Mouse (Mus musculus): Measurements from ENCODE around the gene Htr1d. TPM values are rescaled to one million over a fixed set of nuclear protein-coding genes. Genes with fewer than 3 reads are reported as not detected.

The Htr1d gene
- polyA plus RNA-seq, 1 experiment from 2014 or later, result 0.84 TPM

GRCm38 (mm10) chr4:136441354-136442043 is 18.2 kb downstream of the Htr1d start:
- Histone ChIP-seq H3K27me3 (replicated peaks; ENCODE audit: control insufficient read depth, insufficient read depth, low read length) (no peaks in the 10 kb centered on the region), H3K27ac (ENCODE audit: low read depth, low read length) (no peak overlapping the region), H3K9ac (ENCODE audit: low read length) (no peak overlapping the region), H3K9me3 (replicated peaks; ENCODE audit: control insufficient read depth, low read length) (no peaks in the 10 kb centered on the region), H3K36me3 (ENCODE audit: control insufficient read depth, insufficient read depth, low read length) (no peaks in the 10 kb centered on the region), H3K4me3 (ENCODE audit: low read depth, low read length) (no peak overlapping the region), H3K4me1 (ENCODE audit: control insufficient read depth, insufficient read depth, low read length) (no peaks in the 10 kb centered on the region), H3K4me2 (ENCODE audit: low read length) (no peak overlapping the region)
- ATAC-seq (no peak), DNase-seq (ENCODE audit: low spot score) (no peak)
- WGBS, result 75% methylated on average over 15 of the region's 15 CpGs

GRCm38 (mm10) chr4:136444561-136444960 is 21.2 kb downstream of the Htr1d start:
- WGBS, result 76% methylated on average over 4 of the region's 4 CpGs
- Histone ChIP-seq H3K27me3 (replicated peaks; ENCODE audit: control insufficient read depth, insufficient read depth, low read length) (no peaks in the 10 kb centered on the region), H3K4me2 (ENCODE audit: low read length) (no peak overlapping the region), H3K36me3 (ENCODE audit: control insufficient read depth, insufficient read depth, low read length) (no peaks in the 10 kb centered on the region), H3K4me1 (ENCODE audit: control insufficient read depth, insufficient read depth, low read length) (no peaks in the 10 kb centered on the region), H3K9me3 (replicated peaks; ENCODE audit: control insufficient read depth, low read length) (no peaks in the 10 kb centered on the region), H3K4me3 (ENCODE audit: low read depth, low read length) (no peak overlapping the region), H3K9ac (ENCODE audit: low read length) (no peak overlapping the region), H3K27ac (ENCODE audit: low read depth, low read length) (no peak overlapping the region)
- no peak for DNase-seq (ENCODE audit: low spot score)
- no peak for ATAC-seq

- DNase-seq (ENCODE audit: low spot score) (no peak), ATAC-seq (no peak)
- Histone ChIP-seq H3K4me2 (ENCODE audit: low read length) (no peak overlapping the region), H3K4me3 (ENCODE audit: low read depth, low read length) (no peak overlapping the region), H3K4me1 (ENCODE audit: control insufficient read depth, insufficient read depth, low read length) (no peaks in the 10 kb centered on the region), H3K9me3 (replicated peaks; ENCODE audit: control insufficient read depth, low read length) (no peaks in the 10 kb centered on the region), H3K27me3 (replicated peaks; ENCODE audit: control insufficient read depth, insufficient read depth, low read length) (no peaks in the 10 kb centered on the region), H3K9ac (ENCODE audit: low read length) (no peak overlapping the region), H3K27ac (ENCODE audit: low read depth, low read length) (no peak overlapping the region), H3K36me3 (ENCODE audit: control insufficient read depth, insufficient read depth, low read length) (no peaks in the 10 kb centered on the region)
- WGBS, result 95% methylated on average over 5 of the region's 5 CpGs
Observed at GRCm38 (mm10) chr4:136449795-136450194, 26.5 kb downstream of the Htr1d start.

- H3K4me2 ChIP-seq (ENCODE audit: low read length), result no peak overlapping the region
- H3K4me1 ChIP-seq (ENCODE audit: control insufficient read depth, insufficient read depth, low read length), result peaks cover 3% of the 10 kb centered on the region; the same call in 1 of the 2 replicates
- H3K27ac ChIP-seq (ENCODE audit: low read depth, low read length), result no peak overlapping the region
- no peaks in the 10 kb centered on the region for H3K9me3 ChIP-seq (replicated peaks; ENCODE audit: control insufficient read depth, low read length)
- ATAC-seq, result no peak
- no peaks in the 10 kb centered on the region for H3K27me3 ChIP-seq (replicated peaks; ENCODE audit: control insufficient read depth, insufficient read depth, low read length)
- H3K9ac ChIP-seq (ENCODE audit: low read length), result no peak overlapping the region
- DNase-seq (ENCODE audit: low spot score), result no peak
- no peak overlapping the region for H3K4me3 ChIP-seq (ENCODE audit: low read depth, low read length)
- H3K36me3 ChIP-seq (ENCODE audit: control insufficient read depth, insufficient read depth, low read length), result no peaks in the 10 kb centered on the region
- 86% methylated on average over 4 of the region's 4 CpGs for WGBS
Observed at GRCm38 (mm10) chr4:136450271-136450670, 26.9 kb downstream of the Htr1d start.

GRCm38 (mm10) chr4:136451564-136451963 is 28.2 kb downstream of the Htr1d start:
- DNase-seq (ENCODE audit: low spot score) (no peak), ATAC-seq (no peak)
- Histone ChIP-seq H3K4me1 (ENCODE audit: control insufficient read depth, insufficient read depth, low read length) (peaks cover 3% of the 10 kb centered on the region; the same call in 1 of the 2 replicates), H3K27me3 (replicated peaks; ENCODE audit: control insufficient read depth, insufficient read depth, low read length) (no peaks in the 10 kb centered on the region), H3K4me2 (ENCODE audit: low read length) (no peak overlapping the region), H3K36me3 (ENCODE audit: control insufficient read depth, insufficient read depth, low read length) (no peaks in the 10 kb centered on the region), H3K27ac (ENCODE audit: low read depth, low read length) (no peak overlapping the region), H3K9ac (ENCODE audit: low read length) (no peak overlapping the region), H3K9me3 (replicated peaks; ENCODE audit: control insufficient read depth, low read length) (no peaks in the 10 kb centered on the region), H3K4me3 (ENCODE audit: low read depth, low read length) (no peak overlapping the region)
- 28% methylated on average over 6 of the region's 6 CpGs for WGBS

GRCm38 (mm10) chr4:136452286-136452685 is 29.0 kb downstream of the Htr1d start:
- Histone ChIP-seq H3K9ac (ENCODE audit: low read length) (no peak overlapping the region), H3K27ac (ENCODE audit: low read depth, low read length) (no peak overlapping the region), H3K36me3 (ENCODE audit: control insufficient read depth, insufficient read depth, low read length) (no peaks in the 10 kb centered on the region), H3K4me3 (ENCODE audit: low read depth, low read length) (no peak overlapping the region), H3K4me2 (ENCODE audit: low read length) (no peak overlapping the region), H3K27me3 (replicated peaks; ENCODE audit: control insufficient read depth, insufficient read depth, low read length) (no peaks in the 10 kb centered on the region), H3K4me1 (ENCODE audit: control insufficient read depth, insufficient read depth, low read length) (peaks cover 3% of the 10 kb centered on the region; the same call in 1 of the 2 replicates), H3K9me3 (replicated peaks; ENCODE audit: control insufficient read depth, low read length) (no peaks in the 10 kb centered on the region)
- WGBS, result 83% methylated on average over 3 of the region's 3 CpGs
- DNase-seq (ENCODE audit: low spot score) (no peak), ATAC-seq (no peak)

DNA sequence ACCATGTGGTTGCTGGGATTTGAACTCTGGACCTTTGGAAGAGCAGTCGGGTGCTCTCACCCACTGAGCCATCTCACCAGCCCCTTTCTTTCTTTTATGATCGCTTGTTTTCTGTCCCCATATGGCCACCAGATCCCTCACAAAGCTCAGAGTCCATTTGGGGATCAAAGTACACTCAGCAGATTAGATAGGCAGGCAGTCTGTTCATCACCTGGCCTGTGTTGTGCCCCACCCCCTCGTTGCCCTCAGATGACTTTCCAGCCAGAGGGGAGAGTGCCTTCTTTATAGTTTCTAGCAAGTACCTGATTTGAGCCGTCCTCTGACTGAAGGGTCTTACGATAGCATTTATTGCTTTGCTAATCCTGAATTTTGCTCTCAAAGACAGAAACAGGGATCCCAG is 29.5 kb downstream of the Htr1d start:
- H3K27ac ChIP-seq (ENCODE audit: low read depth, low read length), result no peak overlapping the region
- DNase-seq (ENCODE audit: low spot score), result no peak
- H3K36me3 ChIP-seq (ENCODE audit: control insufficient read depth, insufficient read depth, low read length), result no peaks in the 10 kb centered on the region
- H3K9ac ChIP-seq (ENCODE audit: low read length), result no peak overlapping the region
- H3K9me3 ChIP-seq (replicated peaks; ENCODE audit: control insufficient read depth, low read length), result no peaks in the 10 kb centered on the region
- no peaks in the 10 kb centered on the region for H3K27me3 ChIP-seq (replicated peaks; ENCODE audit: control insufficient read depth, insufficient read depth, low read length)
- 74% methylated on average over 5 of the region's 5 CpGs for WGBS
- no peak overlapping the region for H3K4me2 ChIP-seq (ENCODE audit: low read length)
- no peak overlapping the region for H3K4me3 ChIP-seq (ENCODE audit: low read depth, low read length)
- no peak for ATAC-seq
- peaks cover 3% of the 10 kb centered on the region; the same call in 1 of the 2 replicates for H3K4me1 ChIP-seq (ENCODE audit: control insufficient read depth, insufficient read depth, low read length)

DNA sequence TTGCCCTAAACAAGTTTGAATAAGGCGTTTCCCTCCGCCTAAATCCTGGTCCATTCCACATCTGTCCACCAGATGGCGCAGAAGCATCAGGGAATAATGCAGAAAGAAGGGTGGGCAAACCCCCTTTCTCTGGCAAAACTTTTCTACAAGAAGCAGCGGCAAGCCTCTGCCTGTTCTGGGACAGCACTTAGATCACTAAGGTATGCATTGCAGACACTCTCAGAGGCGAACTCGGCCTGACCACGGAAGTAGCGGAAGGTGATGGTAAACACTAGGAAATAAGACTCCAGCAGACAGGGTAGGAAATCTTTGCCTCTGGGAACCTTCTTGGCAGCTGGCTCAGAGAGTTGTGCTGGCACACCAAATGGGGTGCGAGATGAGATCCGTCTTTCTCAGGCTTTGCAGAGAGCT is 31.5 kb downstream of the Htr1d start:
- no peaks in the 10 kb centered on the region for H3K9me3 ChIP-seq (replicated peaks; ENCODE audit: control insufficient read depth, low read length)
- no peak overlapping the region for H3K4me3 ChIP-seq (ENCODE audit: low read depth, low read length)
- H3K9ac ChIP-seq (ENCODE audit: low read length), result no peak overlapping the region
- DNase-seq (ENCODE audit: low spot score) (peak; percentile 89), ATAC-seq (no peak)
- no peaks in the 10 kb centered on the region for H3K27me3 ChIP-seq (replicated peaks; ENCODE audit: control insufficient read depth, insufficient read depth, low read length)
- H3K27ac ChIP-seq (ENCODE audit: low read depth, low read length), result no peak overlapping the region
- peaks cover 3% of the 10 kb centered on the region; the same call in 1 of the 2 replicates for H3K4me1 ChIP-seq (ENCODE audit: control insufficient read depth, insufficient read depth, low read length)
- no peaks in the 10 kb centered on the region for H3K36me3 ChIP-seq (ENCODE audit: control insufficient read depth, insufficient read depth, low read length)
- H3K4me2 ChIP-seq (ENCODE audit: low read length), result 0 out of 2 replicates have a peak overlapping the region, but pooled peaks have one; percentile 2
- 10% methylated on average over 10 of the region's 10 CpGs for WGBS

- no peak overlapping the region for H3K4me3 ChIP-seq (ENCODE audit: low read depth, low read length)
- no peaks in the 10 kb centered on the region for H3K9me3 ChIP-seq (replicated peaks; ENCODE audit: control insufficient read depth, low read length)
- H3K27ac ChIP-seq (ENCODE audit: low read depth, low read length), result no peak overlapping the region
- no peak overlapping the region for H3K9ac ChIP-seq (ENCODE audit: low read length)
- no peak for ATAC-seq
- DNase-seq (ENCODE audit: low spot score), result no peak
- no peaks in the 10 kb centered on the region for H3K36me3 ChIP-seq (ENCODE audit: control insufficient read depth, insufficient read depth, low read length)
- H3K4me1 ChIP-seq (ENCODE audit: control insufficient read depth, insufficient read depth, low read length), result peaks cover 3% of the 10 kb centered on the region
- WGBS, result 92% methylated on average over 6 of the region's 6 CpGs
- peaks cover 5% of the 10 kb centered on the region; the same call in 1 of the 2 replicates for H3K27me3 ChIP-seq (replicated peaks; ENCODE audit: control insufficient read depth, insufficient read depth, low read length)
- H3K4me2 ChIP-seq (ENCODE audit: low read length), result no peak overlapping the region
Observed at GRCm38 (mm10) chr4:136456516-136457218, 33.3 kb downstream of the Htr1d start.

Data from forebrain, embryonic 14.5 days (tissue).